ENCODE assay signal across 8 mouse cellular contexts in genomic region chr10:81285694-81286450, GRCm38 (mm10). TPM values are rescaled to one million over a fixed set of nuclear protein-coding genes. Genes with fewer than 3 reads are reported as not detected.
DNase-seq lines count a peak whose midpoint lies in the region; ATAC-seq and TF ChIP-seq lines count a peak whose summit lies in the region.

No protein-coding gene starts in this region.

- DNase-seq in MEL-GATA-1-ER (ENCODE audit: extremely low read depth, low read depth) = peak; percentile 71
- DNase-seq in cerebellum, adult 11 months = peak; percentile 79
- DNase-seq in forebrain, embryonic 14.5 days (ENCODE audit: low spot score) = peak; percentile 93
- peak; percentile 95 for DNase-seq in heart, postnatal 4 days
- peak; percentile 73 to 88 for DNase-seq in layer of hippocampus, adult 2 months (ENCODE audit: low spot score in 2 of 2)
- peak; percentile 95 for DNase-seq in lung, postnatal 14 days
- DNase-seq in ovary, postnatal 36 days (ENCODE audit: low spot score) = peak; percentile 92
- peak; percentile 97 for DNase-seq in thymus, postnatal 14 days

- ATAC-seq in forebrain, embryonic 14.5 days = peak; percentile 87

- H3K9me3 ChIP-seq in forebrain, embryonic 14.5 days (replicated peaks; ENCODE audit: control insufficient read depth, low read length) = no peaks in the 10 kb centered on the region

- peak overlapping the region; percentile 43 for H3K4me3 ChIP-seq in forebrain, embryonic 14.5 days (ENCODE audit: low read depth, low read length)
- H3K4me3 ChIP-seq in layer of hippocampus, adult 2 months = peak overlapping the region; percentile 54

- 1% methylated on average over 54 of the region's 54 CpGs for WGBS in forebrain, embryonic 14.5 days

- no peaks in the 10 kb centered on the region for H3K36me3 ChIP-seq in forebrain, embryonic 14.5 days (ENCODE audit: control insufficient read depth, insufficient read depth, low read length)

- peak; percentile 33; the same call in 1 of the 2 replicates for TF ChIP-seq CTCF in layer of hippocampus, adult 2 months (conservative IDR thresholded peaks at IDR 0.05)

- peak overlapping the region; percentile 73 for H3K4me2 ChIP-seq in forebrain, embryonic 14.5 days (ENCODE audit: low read length)

- H3K9ac ChIP-seq in forebrain, embryonic 14.5 days (ENCODE audit: low read length) = peak overlapping the region; percentile 67

- H3K27me3 ChIP-seq in forebrain, embryonic 14.5 days (replicated peaks; ENCODE audit: control insufficient read depth, insufficient read depth, low read length) = peaks cover 7% of the 10 kb centered on the region; the same call in 1 of the 2 replicates

- H3K27ac ChIP-seq in forebrain, embryonic 14.5 days (ENCODE audit: low read depth, low read length) = no peak overlapping the region
- no peak overlapping the region for H3K27ac ChIP-seq in layer of hippocampus, adult 2 months

- H3K4me1 ChIP-seq in forebrain, embryonic 14.5 days (ENCODE audit: control insufficient read depth, insufficient read depth, low read length) = peaks cover 3% of the 10 kb centered on the region; the same call in 1 of the 2 replicates

RNA-seq across cellular contexts. Expression of gene Tjp3, which starts 5.5 kb away (rescaled TPM):
- polyA plus RNA-seq in forebrain, embryonic 14.5 days (2014; fragmentation: Nextera tagmentation; extraction: Ambion mirVana) = 4.8 and 7.0 TPM in 2 replicates
- under 1 TPM in 1 of 2 experiments, not detected in 1; 0.50 TPM for total RNA-seq in heart, postnatal 4 days (2021)
- under 1 TPM; 0.54 to 0.91 TPM for total RNA-seq in layer of hippocampus, adult 2 months (2021)

RNA-seq across cellular contexts. Expression of gene Pip5k1c, which starts 6.9 kb away (rescaled TPM):
- polyA plus RNA-seq in forebrain, embryonic 14.5 days (2014; fragmentation: Nextera tagmentation; extraction: Ambion mirVana) = 76.4 and 114 TPM in 2 replicates
- 10 to 100 TPM; 52.0 to 55.4 TPM for total RNA-seq in heart, postnatal 4 days (2021)
- total RNA-seq in layer of hippocampus, adult 2 months (2021) = 100 to 1,000 TPM; 308 to 314 TPM

RNA-seq across cellular contexts. Expression of gene Apba3, which starts 19.1 kb away (rescaled TPM):
- polyA plus RNA-seq in forebrain, embryonic 14.5 days (2014; fragmentation: Nextera tagmentation; extraction: Ambion mirVana) = 30.5 and 36.8 TPM in 2 replicates
- total RNA-seq in heart, postnatal 4 days (2021) = 10 to 100 TPM; 49.0 to 53.0 TPM
- 10 to 100 TPM; 32.6 to 37.3 TPM for total RNA-seq in layer of hippocampus, adult 2 months (2021)

RNA-seq across cellular contexts. Expression of gene Mrpl54, which starts 19.1 kb away (rescaled TPM):
- polyA plus RNA-seq in forebrain, embryonic 14.5 days (2014; fragmentation: Nextera tagmentation; extraction: Ambion mirVana) = 107 and 136 TPM in 2 replicates
- total RNA-seq in heart, postnatal 4 days (2021) = 100 to 1,000 TPM; 118 to 125 TPM
- 10 to 100 TPM; 37.4 to 42.0 TPM for total RNA-seq in layer of hippocampus, adult 2 months (2021)

RNA-seq across cellular contexts. Expression of gene Matk, which starts 33.1 kb away (rescaled TPM):
- 12.3 and 17.4 TPM in 2 replicates for polyA plus RNA-seq in forebrain, embryonic 14.5 days (2014; fragmentation: Nextera tagmentation; extraction: Ambion mirVana)
- under 1 TPM; 0.21 to 0.56 TPM for total RNA-seq in heart, postnatal 4 days (2021)
- 100 to 1,000 TPM; 260 to 267 TPM for total RNA-seq in layer of hippocampus, adult 2 months (2021)

Comparison
In these comparisons a context has a peak if more than half of its experiments do, and no peak if none do; other contexts are left out.
1. RNA of gene Pip5k1c, which starts 6.9 kb away (total RNA-seq): 308 to 314 TPM in layer of hippocampus, adult 2 months; 52.0 to 55.4 TPM in heart, postnatal 4 days; every median in the first group is over 4 times any median in the second.
2. Peak in every context shown above with its lines, with median percentiles within 50 percentile points of each other: DNase-seq.